Mouse (Mus musculus): Measurements from ENCODE around the gene P3h3. TPM values are rescaled to one million over a fixed set of nuclear protein-coding genes. Genes with fewer than 3 reads are reported as not detected.

Gene P3h3
- polyA plus RNA-seq, 1 experiment from 2014 or later, result 9.7 TPM

GRCm38 (mm10) chr6:124887986-124888385 is 30.4 kb upstream of the P3h3 start, which contains the start of gene Cd4:
TSS of gene Cd4 (minus strand) at chr6:124888221.
- H3K4me3 ChIP-seq, result no peak within 1 kb of the TSS
- no peaks in the 10 kb centered on the region for H3K4me1 ChIP-seq
- 92% methylated on average over 9 of the region's 9 CpGs for WGBS
- H3K27me3 ChIP-seq (ENCODE audit: poor library complexity, severe bottlenecking), result no peaks in the 10 kb centered on the region
- H3K9me3 ChIP-seq, result no peaks in the 10 kb centered on the region
- DNase-seq (ENCODE audit: extremely low spot score, low spot score), result no peak
- H3K27ac ChIP-seq, result no peak within 1 kb of the TSS
- no peaks in the 10 kb centered on the region for H3K36me3 ChIP-seq (replicated peaks)

- H3K9me3 ChIP-seq, result no peaks in the 10 kb centered on the region
- H3K4me3 ChIP-seq, result no peak overlapping the region
- H3K27ac ChIP-seq, result no peak overlapping the region
- WGBS, result 96% methylated on average over 8 of the region's 8 CpGs
- no peaks in the 10 kb centered on the region for H3K4me1 ChIP-seq
- no peaks in the 10 kb centered on the region for H3K27me3 ChIP-seq (ENCODE audit: poor library complexity, severe bottlenecking)
- H3K36me3 ChIP-seq (replicated peaks), result no peaks in the 10 kb centered on the region
- no peak for DNase-seq (ENCODE audit: extremely low spot score, low spot score)
Measured at GRCm38 (mm10) chr6:124885956-124886381, 28.4 kb upstream of the P3h3 start.

DNA sequence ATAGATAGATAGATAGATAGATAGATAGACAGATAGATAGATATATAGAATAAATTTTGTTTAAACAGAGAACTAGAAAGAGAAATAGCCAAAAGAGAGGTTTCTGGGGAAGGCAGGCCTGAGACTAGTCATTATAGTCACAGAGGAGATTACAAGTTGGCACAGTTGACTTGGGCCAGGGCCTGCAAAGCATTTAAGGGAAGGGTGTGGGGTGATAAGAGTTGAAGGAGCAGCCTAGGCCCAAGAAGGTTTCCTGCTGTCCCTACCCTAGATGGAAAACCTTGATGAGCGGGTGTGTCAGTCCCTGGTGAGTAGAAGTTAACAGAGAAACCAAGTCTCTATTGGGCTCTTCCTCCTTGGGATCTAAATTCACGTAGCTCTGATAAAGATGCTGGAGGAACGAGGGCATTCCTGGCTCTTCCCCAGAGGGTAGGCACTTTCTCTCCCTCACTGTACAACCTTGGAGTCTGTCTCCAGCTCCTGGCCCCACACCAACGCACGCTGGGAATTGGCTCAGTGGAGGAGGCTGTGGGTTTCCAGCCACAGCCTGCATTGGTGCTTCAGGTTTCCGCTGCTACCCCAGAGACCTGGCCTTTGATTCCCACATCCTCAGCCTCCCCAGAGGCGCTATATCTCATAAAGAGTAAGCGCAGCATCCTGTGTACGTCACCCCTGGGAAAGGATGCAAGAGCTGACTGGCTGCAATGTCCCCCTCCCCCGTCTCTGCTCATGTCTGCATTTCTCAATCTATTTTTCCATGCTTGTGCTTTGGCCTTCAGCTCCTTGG is 27.4 kb upstream of the P3h3 start:
- H3K27me3 ChIP-seq (ENCODE audit: poor library complexity, severe bottlenecking), result no peaks in the 10 kb centered on the region
- H3K27ac ChIP-seq, result no peak overlapping the region
- no peaks in the 10 kb centered on the region for H3K36me3 ChIP-seq (replicated peaks)
- no peaks in the 10 kb centered on the region for H3K9me3 ChIP-seq
- 86% methylated on average over 10 of the region's 10 CpGs for WGBS
- no peaks in the 10 kb centered on the region for H3K4me1 ChIP-seq
- no peak overlapping the region for H3K4me3 ChIP-seq
- DNase-seq (ENCODE audit: extremely low spot score, low spot score), result no peak

DNA sequence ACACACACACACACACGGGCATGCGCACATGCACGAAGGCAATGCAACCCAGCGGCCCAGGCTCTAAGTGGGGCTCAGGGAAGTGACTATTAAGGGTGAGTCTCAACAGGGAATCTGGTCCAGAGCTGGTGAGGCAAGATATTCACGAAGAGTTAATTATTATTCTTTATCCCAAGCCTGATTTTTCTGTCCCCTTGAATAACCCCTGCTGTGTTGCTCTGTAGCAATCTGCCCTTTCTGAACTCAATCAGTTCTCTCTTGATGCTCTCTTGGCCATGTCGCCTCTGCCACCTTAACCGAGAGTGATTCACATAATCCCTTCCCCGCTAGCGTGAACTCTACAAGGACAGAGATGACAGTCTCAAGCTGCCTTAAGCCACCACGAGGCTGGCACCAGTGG is 25.8 kb upstream of the P3h3 start:
- no peak overlapping the region for H3K4me3 ChIP-seq
- WGBS, result 74% methylated on average over 10 of the region's 10 CpGs
- H3K27ac ChIP-seq, result no peak overlapping the region
- no peaks in the 10 kb centered on the region for H3K4me1 ChIP-seq
- DNase-seq (ENCODE audit: extremely low spot score, low spot score), result no peak
- H3K9me3 ChIP-seq, result no peaks in the 10 kb centered on the region
- H3K27me3 ChIP-seq (ENCODE audit: poor library complexity, severe bottlenecking), result no peaks in the 10 kb centered on the region
- H3K36me3 ChIP-seq (replicated peaks), result no peaks in the 10 kb centered on the region

- H3K27ac ChIP-seq, result no peak overlapping the region
- H3K27me3 ChIP-seq (ENCODE audit: poor library complexity, severe bottlenecking), result no peaks in the 10 kb centered on the region
- H3K4me3 ChIP-seq, result no peak overlapping the region
- no peak for DNase-seq (ENCODE audit: extremely low spot score, low spot score)
- no peaks in the 10 kb centered on the region for H3K4me1 ChIP-seq
- H3K36me3 ChIP-seq (replicated peaks), result no peaks in the 10 kb centered on the region
- 97% methylated on average over 9 of the region's 9 CpGs for WGBS
- H3K9me3 ChIP-seq, result no peaks in the 10 kb centered on the region
Measured at GRCm38 (mm10) chr6:124881821-124882220, 24.3 kb upstream of the P3h3 start.

DNA sequence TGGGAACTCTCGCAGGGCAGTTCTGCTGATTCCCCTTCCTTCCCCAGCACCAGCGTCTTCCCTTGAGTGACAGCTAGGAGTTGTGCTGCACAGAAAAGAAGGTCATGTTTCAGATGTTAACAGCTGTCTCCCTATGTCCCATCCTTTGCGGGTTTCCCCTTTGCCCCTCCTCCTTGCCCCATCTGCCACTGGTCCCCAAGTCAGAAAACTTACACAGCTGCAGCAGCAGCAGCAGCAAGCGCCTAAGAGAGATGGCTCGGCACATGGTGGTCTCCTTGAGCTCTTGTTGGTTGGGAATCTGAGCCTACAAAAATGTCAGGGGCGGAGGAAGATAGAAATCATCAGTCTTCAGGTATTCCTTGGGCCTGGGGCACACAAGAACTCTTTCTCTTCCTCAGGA is 21.8 kb upstream of the P3h3 start:
- no peak overlapping the region for H3K27ac ChIP-seq
- H3K9me3 ChIP-seq, result no peaks in the 10 kb centered on the region
- 63% methylated on average over 6 of the region's 6 CpGs for WGBS
- DNase-seq (ENCODE audit: extremely low spot score, low spot score), result no peak
- H3K4me3 ChIP-seq, result no peak overlapping the region
- H3K27me3 ChIP-seq (ENCODE audit: poor library complexity, severe bottlenecking), result no peaks in the 10 kb centered on the region
- H3K36me3 ChIP-seq (replicated peaks), result no peaks in the 10 kb centered on the region
- 0 out of 2 replicates have a peak, but pooled peaks cover 1% of the 10 kb centered on the region for H3K4me1 ChIP-seq

DNA sequence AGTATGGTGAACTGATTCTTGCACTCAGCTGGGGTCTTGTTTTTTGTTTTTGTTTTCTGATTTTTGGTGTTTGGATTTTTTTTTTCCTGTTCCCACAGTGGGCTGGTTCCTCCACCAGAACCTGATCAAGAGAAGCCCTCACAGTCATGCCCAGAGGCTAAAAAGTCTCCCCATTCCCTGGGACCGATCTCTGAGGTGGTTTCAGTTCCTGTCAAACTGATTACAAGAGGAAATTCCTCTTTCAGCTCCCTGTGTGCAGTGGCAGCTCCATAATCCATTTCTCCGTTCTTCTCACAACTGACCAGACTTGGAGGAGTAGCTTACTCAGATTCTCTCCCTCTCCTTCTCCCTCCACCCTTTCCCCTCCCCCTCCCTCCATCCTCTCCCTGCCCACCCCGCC is 16.8 kb upstream of the P3h3 start:
- no peak for DNase-seq (ENCODE audit: extremely low spot score, low spot score)
- Histone ChIP-seq H3K27ac (no peak overlapping the region), H3K27me3 (ENCODE audit: poor library complexity, severe bottlenecking) (no peaks in the 10 kb centered on the region), H3K36me3 (replicated peaks) (no peaks in the 10 kb centered on the region), H3K4me1 (0 out of 2 replicates have a peak, but pooled peaks cover 2% of the 10 kb centered on the region), H3K9me3 (no peaks in the 10 kb centered on the region), H3K4me3 (no peak overlapping the region)
- WGBS, result 55% methylated on average over 2 of the region's 3 CpGs

DNA sequence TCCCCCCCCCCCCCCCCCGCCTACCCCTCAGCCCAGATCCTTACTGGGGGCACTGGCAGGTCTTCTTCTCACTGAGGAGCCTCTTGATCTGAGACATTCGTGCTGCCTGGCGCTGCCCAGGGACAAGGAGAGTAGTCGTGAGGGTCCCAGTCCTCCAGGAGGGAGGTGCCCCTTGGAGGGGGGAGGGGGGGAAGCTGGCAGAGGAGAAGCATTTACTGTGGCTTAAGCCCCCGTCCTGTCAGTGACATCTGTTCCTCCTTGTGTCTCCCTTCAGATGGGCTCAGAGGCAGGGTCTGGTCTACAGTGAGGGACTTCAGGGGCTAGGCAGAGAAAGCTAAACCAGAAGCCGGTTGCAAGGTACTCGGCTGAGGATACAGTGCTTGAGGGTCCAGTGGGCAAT is 9.0 kb upstream of the P3h3 start:
- WGBS, result 62% methylated on average over 6 of the region's 7 CpGs
- H3K27ac ChIP-seq, result peak overlapping the region; percentile 40; the same call in 1 of the 2 replicates
- peaks cover 51% of the 10 kb centered on the region for H3K4me1 ChIP-seq

DNA sequence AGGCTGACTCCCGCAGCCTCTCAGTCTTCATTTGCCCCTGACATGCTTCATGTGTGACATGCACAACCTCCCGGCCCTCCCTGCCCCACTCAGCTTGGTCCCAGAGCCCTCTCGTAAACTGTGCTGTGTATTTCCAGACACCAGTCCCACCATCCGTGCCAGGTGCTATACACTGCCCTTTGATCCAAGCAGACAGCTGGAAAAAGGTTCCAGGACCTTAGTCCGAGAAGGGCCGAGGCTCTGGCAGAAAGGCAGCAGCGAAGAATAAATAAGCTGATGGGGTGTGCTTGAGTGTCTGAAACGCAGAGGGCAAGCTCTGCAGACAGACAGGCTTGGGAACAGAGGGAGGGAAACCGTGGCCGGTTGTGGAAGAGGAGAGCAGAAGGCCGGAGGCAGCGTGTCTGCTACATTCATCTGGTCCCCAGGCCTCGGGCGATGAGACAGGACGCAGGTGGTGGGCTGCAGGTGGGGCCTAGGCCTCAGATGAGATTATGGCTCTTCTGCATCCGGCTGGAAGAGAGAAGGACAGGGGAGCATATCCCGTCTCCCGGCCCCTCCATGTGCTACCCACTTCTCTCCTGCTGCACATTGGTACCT is 8.3 kb upstream of the P3h3 start:
- H3K27me3 ChIP-seq (ENCODE audit: poor library complexity, severe bottlenecking), result peaks cover 56% of the 10 kb centered on the region
- peak overlapping the region; percentile 40; the same call in 1 of the 2 replicates for H3K27ac ChIP-seq
- no peak overlapping the region for H3K4me3 ChIP-seq
- DNase-seq (ENCODE audit: extremely low spot score, low spot score), result no peak
- H3K36me3 ChIP-seq (replicated peaks), result peaks cover 5% of the 10 kb centered on the region
- H3K4me1 ChIP-seq, result peaks cover 58% of the 10 kb centered on the region
- WGBS, result 68% methylated on average over 18 of the region's 18 CpGs
- H3K9me3 ChIP-seq, result no peaks in the 10 kb centered on the region

More for the DNA sequence above, 9.0 kb upstream of the P3h3 start:
- H3K27me3 ChIP-seq (ENCODE audit: poor library complexity, severe bottlenecking), result peaks cover 49% of the 10 kb centered on the region
- no peaks in the 10 kb centered on the region for H3K36me3 ChIP-seq (replicated peaks)
- no peaks in the 10 kb centered on the region for H3K9me3 ChIP-seq
- H3K4me3 ChIP-seq, result no peak overlapping the region
- no peak for DNase-seq (ENCODE audit: extremely low spot score, low spot score)

- Histone ChIP-seq H3K36me3 (replicated peaks) (peaks cover 9% of the 10 kb centered on the region), H3K27ac (peak within 1 kb of the TSS; percentile 92), H3K4me1 (peaks cover 77% of the 10 kb centered on the region), H3K27me3 (ENCODE audit: poor library complexity, severe bottlenecking) (peaks cover 77% of the 10 kb centered on the region), H3K9me3 (no peaks in the 10 kb centered on the region), H3K4me3 (peak within 1 kb of the TSS; percentile 69)
- DNase-seq (ENCODE audit: extremely low spot score, low spot score), result peak; percentile 70
- WGBS, result under 1% methylated on average over 43 of the region's 43 CpGs
Measured at GRCm38 (mm10) chr6:124863658-124864298, 6.2 kb upstream of the P3h3 start, which contains the start of gene Gpr162. TSS of gene Gpr162 (minus strand) at chr6:124863983.

DNA sequence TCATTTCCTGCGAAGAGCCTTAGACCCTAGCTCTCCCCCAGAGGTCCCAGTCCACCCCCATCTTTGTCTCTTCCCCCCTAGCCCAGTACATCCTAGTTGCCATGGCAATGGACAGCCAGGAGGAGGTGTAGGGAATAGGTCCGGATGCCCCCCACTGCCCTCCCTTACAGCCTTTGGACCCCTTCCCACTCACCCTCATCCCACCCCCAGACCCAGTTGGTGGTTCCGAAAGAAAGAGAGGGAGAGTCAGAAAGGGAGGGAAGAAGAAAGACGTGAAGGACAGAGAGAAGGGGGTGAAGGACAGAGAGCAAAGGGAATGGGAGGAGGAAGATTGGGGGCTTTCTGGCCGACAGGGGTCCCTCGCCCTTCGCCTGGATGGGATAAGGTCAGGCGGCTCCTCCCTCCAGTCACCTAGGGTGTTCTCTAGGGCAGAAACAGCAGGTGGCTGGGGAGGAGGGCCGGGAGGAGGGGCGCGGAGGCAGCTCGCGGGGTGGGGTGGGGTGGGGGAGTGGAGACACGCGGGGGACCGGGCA is 5.6 kb upstream of the P3h3 start:
- peak overlapping the region; percentile 69 for H3K4me3 ChIP-seq

DNA sequence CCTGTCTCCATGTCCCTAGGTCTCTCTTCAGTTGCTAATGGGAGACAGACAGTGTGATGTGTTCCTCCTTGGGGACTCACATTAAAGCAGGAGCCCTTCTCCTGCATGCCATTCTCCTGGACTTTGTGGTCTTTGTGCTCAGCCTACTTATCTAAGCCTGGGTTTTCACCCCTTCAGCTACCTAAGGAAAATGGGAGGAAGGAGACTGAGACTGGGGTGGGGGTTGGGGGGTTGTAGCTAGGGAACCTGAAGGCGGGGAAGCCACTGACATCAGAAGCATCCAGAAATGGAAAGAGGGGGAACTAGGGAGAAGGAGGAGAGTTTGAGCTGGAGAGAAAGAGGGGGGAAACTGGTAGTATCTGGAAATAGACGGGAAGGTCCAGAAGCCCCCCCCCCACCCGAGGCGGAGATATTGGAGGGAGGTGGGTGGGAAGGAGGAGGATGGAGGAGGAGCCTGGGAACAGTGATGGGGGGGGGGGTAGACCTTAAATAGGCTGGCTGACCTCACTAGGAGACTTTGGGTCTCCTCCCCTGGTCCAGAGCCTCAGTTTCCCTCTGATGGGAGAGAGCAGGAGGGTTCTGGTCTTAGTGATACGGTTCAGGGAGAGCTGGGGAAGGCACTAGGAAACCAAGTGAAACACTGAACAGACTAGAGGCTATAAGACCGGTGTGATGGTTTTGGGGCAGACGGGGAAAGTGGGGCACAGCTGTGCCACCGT is 5.0 kb upstream of the P3h3 start:
- Histone ChIP-seq H3K27me3 (ENCODE audit: poor library complexity, severe bottlenecking) (peaks cover 88% of the 10 kb centered on the region), H3K9me3 (no peaks in the 10 kb centered on the region), H3K4me3 (peak overlapping the region; percentile 69), H3K36me3 (replicated peaks) (peaks cover 9% of the 10 kb centered on the region), H3K27ac (peak overlapping the region; percentile 92), H3K4me1 (peaks cover 89% of the 10 kb centered on the region)
- DNase-seq (ENCODE audit: extremely low spot score, low spot score), result no peak
- WGBS, result 9% methylated on average over 8 of the region's 8 CpGs

More for the DNA sequence above, 5.6 kb upstream of the P3h3 start:
- WGBS, result 0% methylated on average over 15 of the region's 16 CpGs
- Histone ChIP-seq H3K9me3 (no peaks in the 10 kb centered on the region), H3K36me3 (replicated peaks) (peaks cover 9% of the 10 kb centered on the region), H3K27me3 (ENCODE audit: poor library complexity, severe bottlenecking) (peaks cover 82% of the 10 kb centered on the region), H3K4me1 (peaks cover 82% of the 10 kb centered on the region), H3K27ac (peak overlapping the region; percentile 92)
- DNase-seq (ENCODE audit: extremely low spot score, low spot score), result peak; percentile 54
